Mouse (Mus musculus) mature B cell (primary cell): ENCODE data around the gene Banp.

Experiments used
- in situ Hi-C: fragments of 300-500 bp; cut with MboI; formaldehyde crosslinking; loops from 2 replicates; pipeline ENCODE4 v1.14.3; 2019

The Banp gene

DNA sequence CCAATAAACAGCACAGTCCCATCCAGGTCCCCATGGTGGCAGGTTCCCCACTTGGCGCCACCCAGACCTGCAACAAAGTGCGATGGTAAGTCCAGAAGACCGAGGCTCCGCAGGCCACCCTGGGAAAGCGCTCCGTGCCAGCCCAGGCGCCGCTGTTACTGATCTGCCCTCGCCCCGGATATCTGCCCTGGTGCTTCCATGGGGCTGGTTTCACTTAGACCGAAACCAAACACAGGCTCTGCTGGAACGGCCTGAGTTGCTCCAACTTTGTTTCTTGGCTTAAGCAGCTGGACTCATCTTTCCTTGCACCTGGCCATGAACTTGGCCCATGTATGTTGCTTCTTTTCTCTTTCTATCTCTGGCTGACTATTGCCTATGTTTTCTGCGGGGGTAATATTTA, 29.1 kb downstream of the Banp start:
- in situ Hi-C loops = no loop called here

DNA sequence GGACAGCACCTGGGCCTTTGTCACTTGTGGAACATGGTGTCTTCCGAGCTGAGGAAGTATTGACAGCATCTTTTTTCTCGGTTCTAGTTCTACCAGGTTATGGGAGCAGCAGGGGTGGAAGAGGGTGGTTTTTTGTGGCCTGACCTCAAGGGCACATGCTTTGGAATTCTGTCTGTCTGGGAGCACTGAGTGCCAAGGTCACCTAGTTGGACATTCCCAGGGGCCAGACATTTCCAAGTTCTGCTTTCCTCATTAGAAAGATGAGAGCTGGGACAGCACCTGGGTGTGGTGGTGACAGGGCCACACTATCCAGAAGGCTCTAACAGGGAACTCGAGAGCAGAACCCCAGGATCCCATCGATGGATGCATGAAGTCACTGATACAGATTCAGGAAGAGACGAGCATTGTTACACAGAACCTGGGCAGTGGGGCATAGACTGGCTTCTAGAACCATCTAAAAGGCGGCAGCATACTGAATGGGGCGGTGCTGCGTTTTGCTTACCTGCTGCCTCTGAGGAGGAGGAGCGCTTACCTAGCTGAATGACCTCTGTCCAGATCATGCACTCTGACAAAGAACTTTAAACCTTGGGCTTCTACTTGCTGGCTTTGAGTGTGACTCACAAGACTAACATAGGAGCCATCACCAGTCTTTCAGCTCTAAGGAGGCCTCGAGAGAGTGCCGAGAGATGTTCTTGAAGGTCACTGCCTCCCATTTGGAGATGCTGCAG, 31.4 kb downstream of the Banp start:
- in situ Hi-C loops = no loop called here

DNA sequence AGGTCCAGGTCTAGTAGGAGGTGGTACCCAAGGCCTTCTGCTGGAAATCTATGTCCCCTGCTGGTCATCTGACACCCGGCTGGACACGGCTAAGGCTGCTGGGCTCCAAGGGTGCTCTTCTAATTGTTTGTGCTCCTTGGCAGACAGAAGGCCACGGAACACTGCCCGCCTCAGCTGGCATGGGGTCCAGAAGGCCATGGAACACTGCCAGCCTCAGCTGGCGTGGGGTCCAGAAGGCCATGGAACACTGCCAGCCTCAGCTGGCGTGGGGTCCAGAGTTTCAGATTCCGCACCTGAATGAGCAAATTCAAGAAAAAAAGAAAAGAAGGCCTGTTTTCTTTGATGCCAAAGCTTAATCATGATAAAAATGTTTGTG, 32.0 kb downstream of the Banp start:
- in situ Hi-C loops = no loop called here

DNA sequence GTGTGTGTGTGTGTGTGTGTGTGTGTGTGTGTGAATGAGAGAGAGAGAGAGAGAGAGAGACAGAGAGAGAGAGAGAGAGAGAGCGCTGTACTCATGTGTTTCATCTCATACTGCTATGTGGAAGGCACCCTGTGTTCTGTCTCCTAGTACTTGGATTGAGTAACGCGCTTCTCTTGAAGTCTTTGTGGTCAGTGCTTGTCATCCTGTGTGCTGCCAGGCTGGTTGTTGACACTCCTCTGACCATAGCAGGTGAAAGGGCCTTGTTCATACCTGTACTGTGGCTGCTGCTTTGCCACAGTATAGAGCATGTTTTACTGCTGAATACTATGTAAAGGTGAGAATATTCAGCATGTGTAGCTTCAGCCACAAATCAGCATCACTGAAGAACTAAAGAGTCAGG, 36.1 kb downstream of the Banp start:
- in situ Hi-C loops = no loop called here

DNA sequence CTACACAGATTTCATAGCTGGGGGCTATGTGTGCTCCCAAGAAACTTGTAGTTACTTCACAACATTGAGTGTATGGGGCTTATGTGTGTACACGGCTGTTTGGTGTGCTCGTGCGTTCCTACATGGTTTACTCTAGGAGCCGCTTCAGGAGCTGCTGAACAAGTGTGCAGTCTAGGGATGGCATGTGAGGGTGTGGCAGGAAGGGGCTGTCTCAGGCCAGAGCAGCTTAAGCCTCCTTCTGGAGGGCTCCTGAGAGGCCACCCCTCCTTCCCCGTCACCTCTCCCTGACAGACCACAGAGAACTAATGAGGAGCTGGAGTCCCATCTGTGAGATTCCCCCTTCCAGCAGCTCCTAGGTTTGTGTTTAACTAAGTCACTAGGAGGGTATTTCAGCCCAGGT, 38.3 kb downstream of the Banp start:
- in situ Hi-C loops = no loop called here

DNA sequence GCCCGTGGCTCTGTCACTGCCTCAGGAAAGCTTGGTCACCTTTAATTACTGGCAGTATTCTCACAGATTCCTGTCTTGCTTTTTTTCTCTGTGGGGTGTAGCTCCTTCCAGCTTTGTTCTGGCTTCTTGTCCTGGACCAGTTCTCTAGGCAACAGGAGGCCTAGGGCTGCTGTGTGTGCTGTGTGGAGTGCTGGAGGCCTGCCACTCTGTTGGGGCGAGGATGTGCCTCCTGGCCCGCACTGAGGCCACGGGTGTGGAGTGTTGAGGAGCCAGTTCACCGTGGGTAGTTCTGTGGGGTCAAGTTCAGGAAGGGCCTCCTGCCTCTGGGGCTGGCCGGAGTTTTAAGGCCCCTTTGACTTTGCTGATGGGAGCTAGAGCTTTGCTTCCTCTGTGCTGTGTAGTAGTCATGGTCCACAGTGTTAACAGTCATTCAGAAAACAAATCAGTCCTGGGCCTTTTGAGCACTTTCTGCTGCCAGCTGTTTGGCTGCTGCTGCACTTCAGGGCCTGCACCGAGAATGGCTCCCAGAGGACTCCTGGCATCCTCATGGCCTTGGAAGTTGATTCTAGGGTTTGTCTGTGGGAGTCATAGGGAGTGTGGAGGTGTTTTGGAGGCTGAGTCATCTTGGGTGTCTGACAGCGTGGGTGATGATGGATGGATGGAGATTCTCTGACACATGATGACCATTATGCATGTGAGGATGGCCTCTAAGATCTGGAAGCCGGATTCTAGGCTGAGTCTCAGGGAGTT, 41.1 kb downstream of the Banp start:
- in situ Hi-C loops = no loop called here

DNA sequence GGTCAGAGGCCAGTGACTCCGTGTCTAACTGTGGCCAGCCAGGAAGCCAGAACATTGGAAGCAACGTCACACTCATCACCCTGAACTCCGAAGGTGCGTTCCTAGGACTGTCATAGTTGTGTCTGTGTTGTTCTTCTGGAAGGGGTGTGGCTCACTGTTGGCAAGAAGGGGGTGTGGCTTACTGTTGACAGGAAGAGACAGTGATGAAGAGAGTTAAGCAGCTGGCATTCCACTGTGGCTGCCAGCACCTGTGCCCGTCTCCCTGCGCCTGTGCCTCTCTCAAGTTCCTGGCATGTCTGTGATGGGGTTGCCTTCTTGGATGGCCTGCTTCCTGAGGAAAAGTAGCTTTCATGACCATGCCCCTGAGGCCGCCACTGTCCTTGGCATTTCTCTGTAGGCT, 42.1 kb downstream of the Banp start:
- in situ Hi-C loops = no loop called here

DNA sequence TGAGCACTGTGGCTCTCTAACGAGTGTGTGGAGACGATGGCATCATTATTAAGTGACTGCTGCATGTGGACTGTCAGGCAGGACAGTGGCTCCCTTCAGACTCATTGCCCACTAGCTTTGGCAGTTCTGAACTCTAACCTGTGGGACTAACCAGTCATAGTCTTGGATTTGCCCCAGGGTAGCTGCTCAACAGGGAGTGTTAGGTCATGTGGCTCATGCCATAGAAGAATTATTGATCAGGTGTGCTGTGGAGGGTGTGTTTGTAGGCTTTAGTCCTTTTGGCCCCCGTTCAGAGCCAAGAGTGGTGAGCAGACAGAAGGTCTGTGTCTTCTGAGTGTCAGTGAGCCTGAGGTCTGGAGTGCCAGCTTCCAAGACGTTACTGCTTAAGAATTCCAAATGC, 43.4 kb downstream of the Banp start:
- in situ Hi-C loops = no loop called here

DNA sequence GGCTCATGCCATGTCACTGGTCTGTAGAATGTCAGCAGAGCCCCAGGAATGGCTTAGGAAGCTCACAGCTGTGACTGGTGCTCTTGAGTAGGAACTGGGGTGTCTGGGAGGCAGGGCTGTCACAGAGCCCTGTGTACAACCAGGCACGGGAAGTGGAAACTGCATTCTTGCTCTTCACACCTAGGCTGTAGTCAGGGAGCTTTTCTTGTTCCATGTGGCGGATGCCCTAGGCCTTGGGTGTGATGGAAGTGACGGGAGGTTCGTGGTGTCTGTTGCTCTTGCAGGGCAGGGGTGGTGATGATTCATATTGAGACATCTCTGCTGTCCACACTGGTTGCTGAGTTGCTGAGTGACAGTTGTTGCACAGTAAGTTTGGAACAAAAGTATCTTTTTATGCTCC, 45.6 kb downstream of the Banp start:
- in situ Hi-C loops = no loop called here

DNA sequence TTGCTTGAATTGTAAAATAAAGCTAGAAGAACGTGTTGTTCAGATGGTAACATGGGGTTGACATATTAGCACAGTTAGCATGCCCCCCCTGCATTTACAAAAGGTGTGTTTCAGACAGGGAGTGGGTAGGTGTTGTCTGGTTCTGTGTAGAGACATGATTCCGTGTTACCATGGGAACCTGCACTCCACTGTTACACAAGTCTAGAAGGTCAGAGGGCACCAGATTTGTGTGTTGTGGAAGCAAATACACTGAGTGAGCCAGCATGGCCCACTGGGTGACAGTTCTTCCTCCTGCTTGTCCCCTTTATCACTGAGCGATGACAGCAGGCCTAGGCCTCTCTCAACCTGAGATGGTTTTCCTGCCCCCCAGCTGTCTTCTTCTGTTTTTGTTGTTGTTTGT, 46.3 kb downstream of the Banp start:
- in situ Hi-C loops = no loop called here

DNA sequence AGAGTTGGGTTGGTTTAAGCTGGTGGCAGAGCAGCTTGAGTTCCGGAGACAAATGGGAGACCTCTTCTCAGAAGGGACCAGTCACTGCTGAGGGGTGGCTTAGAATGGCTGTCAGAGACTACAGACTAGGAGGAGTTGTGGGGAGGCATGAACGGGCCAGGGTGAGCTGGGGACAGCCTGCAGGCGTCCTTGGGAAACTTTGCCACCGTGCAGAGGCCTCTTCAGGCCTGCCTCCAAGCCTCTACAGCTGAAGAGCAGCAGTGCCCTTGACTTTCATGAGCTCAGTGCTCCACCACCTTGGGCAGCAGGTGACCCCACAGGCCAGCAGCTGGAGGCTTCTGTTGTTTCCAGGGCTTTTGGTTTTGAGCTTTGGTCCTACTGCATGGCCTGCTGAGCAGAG, 49.1 kb downstream of the Banp start:
- in situ Hi-C loops = no loop called here

DNA sequence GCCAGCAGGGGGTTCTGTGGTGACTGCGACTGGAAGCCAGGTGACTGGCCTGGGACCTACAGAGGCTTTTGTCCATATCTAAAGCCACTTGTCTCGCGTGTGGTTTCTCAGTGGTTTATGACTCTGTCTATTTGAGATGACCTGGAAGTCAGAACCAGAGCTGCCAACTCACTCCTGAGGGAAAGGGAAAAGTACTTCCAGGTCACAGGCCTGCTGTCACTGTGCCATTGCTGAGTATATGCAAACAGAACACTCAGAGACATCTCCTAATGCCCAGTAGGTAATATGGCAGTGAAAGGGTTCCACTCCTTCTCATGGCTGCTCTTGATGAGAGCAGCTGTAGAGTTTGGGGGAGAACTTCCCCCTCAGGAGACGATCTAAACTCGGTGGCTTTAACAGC, 49.7 kb downstream of the Banp start:
- in situ Hi-C loops = no loop called here

DNA sequence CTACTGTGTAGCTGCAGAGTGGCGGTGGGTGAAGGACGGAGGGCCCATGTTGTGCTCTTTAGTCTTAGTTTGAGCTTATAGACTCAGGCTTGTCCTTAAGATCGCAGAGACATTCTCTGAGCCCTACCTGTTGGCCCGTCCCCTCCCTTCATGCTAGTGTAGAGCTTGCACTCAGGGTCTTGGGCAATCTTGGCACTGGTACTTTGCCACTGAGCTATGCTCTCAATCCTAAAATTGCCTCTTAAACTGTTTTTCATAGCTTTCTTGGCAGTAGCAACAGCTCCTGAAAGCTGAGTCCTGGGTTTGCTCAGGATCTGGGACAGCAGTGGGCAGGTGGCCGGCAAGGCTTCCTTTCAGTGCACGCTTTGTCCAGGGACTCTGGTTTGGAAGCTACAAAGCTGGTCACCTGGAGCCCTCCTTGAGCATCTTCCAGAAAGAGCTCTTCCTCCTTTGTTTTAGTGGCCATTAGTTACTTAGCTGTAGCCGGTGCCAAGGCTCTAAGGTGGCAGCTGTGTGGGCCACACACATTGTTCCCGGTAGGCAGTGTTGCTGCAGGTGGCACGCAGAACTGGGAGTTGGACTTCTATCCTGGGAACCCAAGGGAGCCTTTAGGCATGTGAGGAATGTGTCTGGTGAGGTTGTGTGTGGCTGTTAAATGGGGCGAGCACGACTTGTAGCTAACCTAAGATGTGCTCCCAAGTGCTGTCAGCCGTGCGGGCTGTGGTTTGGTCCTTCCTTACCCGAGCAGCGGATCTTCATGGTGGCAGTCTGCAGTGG, 52.0 kb downstream of the Banp start:
- in situ Hi-C loops = no loop called here

DNA sequence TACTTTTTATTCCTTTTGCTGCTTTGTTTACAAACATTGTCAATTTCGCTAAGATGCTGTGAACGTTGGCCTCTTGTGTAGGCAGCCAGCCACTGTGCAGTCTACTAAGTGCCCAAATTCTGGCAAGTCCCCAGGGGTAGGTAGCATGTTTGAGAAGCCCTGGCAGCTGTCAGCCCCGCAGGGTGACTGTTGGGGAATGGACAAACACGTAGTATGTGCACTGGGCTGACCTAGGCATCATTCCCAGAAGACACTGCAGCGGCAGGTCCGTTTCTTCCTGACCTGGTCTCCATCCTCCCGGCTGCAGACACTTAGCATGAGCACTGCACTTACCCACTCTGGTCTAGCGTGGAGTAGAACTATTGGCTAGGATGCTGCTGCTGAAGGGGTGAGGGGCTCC, 54.1 kb downstream of the Banp start:
- in situ Hi-C loops = no loop called here

DNA sequence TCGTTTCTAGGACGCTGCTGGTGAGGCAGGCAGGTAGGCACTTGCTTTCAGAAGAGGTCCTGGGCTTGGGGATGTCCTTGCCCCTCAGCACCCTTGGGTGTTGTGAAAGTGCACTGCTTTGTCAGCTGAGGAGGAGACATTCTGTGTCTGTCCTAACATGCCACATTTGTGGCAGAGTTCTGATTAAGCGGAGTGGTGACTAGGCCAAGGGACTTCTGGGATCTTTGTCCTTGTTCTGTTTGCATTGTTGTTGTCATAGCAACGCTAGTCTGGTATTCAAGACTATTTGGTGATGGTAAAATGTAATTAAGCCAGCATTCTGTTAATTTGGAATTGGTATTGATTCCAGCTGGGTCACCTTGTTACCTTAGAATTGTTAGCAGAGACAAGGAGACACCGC, 54.6 kb downstream of the Banp start:
- in situ Hi-C loops = no loop called here

DNA sequence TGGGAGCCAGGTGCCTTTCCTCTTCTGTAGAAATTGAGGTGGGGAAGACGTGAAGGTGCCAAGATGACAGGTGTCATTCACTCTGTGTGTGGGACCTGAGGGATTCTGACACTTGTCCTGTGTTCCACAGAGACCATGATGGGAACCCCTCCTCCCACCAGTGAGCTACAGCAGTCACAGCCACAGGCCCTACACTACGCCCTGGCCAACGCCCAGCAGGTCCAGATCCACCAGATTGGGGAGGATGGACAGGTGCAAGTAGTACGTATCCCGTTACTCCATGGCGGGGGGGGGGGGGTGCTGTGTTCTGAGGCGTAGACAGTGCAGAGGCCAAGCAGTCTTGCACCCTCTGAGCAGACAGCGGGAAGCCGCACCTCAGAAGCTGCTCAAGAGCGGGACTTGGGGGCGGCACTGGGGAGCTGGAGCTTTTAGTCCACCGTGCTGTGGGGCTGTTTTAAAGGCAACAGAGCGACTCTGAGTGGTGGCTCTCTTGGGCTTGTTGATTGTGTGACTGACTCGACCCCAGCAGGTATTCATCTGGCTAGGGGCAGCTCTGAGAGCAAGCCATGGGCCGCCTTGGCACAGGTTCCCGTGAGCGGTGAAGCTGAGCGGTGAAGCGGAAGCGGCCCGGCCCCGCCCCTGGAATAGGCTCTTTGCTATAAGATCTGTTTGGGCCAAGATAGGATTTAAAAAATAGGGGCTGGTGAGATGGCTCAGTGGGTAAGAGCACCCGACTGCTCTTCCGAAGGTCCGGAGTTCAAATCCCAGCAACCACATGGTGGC, 56.1 kb downstream of the Banp start:
- in situ Hi-C loops = no loop called here

DNA sequence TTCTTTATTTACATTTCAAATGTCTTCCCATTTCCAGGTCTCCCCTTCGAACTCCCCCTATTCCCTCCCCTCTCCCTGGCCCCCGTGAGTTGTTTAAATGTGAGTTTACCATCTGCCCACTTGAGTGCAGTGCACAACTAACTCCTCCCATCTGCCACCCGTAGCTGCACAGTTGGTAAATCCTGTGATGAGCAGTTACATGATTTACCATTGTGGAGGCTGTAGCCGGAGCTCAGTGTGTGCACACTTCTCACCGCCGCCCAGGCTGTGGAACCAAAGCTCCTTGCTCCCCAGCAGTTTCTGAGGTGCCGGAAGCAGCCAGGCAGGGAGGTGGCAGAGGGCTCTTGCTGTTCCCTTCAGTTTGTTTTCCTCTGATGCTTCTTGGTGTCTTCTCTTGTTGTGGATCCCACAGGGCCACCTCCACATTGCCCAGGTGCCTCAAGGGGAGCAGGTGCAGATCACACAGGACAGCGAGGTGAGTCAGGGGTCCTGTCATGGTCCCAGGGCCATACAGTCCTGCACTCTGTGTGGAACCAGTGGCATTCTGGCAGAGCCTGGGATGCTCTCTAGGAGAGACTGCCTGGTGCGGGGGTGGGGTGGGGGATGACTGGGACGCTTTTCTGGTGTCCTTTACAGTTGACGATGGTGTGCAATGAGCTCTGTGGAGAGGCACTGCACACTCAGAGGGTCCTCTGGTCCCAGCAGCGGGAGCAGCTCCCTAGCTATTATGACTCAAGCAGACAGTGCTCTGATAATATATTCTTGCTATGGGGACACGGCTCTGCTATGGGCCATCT, 57.3 kb downstream of the Banp start:
- in situ Hi-C loops = no loop called here

DNA sequence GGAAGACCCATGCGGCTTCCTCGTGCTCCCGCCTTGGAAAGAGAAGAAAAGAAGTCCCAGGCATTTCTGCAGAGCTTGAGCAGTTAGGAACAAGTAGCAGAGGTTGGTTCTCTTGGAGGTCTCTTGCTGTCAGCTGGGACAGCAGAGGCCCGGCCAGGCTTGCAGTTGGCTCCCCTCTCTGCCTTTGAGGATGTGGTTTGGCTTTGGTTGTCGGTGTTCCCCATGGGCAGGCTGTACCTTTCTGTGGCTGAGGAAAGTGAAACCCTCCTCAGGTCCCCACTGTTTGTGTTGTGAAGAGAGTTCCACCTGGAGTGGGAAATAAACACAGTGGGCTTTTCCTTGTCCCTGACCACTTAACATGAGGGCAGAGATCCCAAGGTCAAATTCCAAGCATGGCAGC, 58.8 kb downstream of the Banp start:
- in situ Hi-C loops = no loop called here

DNA sequence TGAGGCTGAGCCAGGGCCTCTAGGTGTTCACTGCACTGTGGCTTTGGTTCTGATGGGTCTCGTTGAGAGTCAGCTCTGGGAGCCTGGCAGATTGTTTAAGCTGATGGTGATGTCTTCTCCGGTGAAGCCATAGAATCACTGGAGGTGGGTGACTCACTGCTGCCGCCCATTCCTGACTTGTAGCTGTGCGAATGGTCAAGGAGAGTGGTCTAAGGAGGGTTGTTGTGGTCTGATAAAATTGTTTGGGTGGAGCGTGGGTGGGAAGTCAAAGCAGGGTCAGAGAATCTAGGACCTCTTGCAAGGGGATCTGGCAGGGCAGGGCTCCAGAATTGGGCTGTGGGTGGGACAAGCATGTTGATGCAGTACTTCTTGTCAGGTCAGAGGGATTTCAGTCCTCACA, 61.1 kb downstream of the Banp start:
- in situ Hi-C loops = no loop called here

DNA sequence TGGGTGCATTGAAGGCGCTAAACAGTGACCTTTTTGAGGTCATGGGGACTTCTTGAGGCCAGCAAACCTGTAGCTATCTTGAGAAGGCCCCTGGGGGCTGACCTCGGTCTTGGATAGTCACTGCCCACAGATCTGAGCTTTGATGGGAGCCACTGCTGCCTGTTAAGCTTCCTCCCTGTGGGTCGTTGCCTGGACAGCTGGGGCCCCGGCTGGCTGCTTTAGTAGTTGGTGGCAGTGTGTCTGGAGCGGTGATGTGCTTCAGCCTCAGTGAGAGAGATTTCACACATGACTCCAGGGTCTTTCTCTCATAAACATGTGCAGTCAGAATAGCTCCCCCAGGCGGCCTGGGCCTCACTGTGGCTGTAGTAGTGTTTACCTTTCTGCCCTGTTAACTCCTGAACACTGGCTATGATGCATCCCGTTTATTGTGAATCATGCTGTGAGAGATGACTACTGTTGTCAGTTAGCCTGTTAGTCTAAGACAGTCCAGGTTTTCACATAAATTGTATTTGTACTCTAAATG, 61.6 kb downstream of the Banp start:
- in situ Hi-C loops = no loop called here

DNA sequence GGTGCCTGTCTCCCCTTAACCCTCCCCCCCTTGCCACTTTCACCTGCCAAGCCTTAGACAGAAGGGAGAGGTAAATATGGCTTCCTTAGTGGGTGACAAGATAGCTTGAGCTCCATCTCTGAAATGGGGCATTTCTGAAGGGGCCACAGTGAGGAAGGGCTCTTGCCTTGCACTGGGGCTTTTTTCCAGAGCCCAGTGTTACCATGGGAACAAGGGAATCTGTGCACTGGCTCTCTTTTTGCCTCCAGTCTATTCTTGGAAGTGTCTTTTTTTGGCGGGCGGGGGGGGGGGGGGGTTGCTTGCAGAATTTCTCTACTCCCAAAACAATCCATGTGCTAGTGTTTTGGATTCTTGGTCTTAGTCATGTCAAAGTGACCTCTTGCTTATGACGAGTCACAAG, 65.1 kb downstream of the Banp start:
- in situ Hi-C loops = no loop called here
